Mouse (Mus musculus): ENCODE measurements around the gene Jmjd1c.
"Not testable (repeated sequence)": the region's sequence is repeated elsewhere in the genome, so short reads cannot be mapped to it uniquely, and the experiment has no call there.

The Jmjd1c gene

GRCm38 (mm10) chr10:67105331-67106217, 9.6 kb downstream of the Jmjd1c start:
- no peak for DNase-seq

- no peak for DNase-seq
Observed at GRCm38 (mm10) chr10:67106400-67106799, 10.5 kb downstream of the Jmjd1c start.

- no peak for DNase-seq
Observed at GRCm38 (mm10) chr10:67107017-67107761, 11.3 kb downstream of the Jmjd1c start.

- no peak for DNase-seq
Observed at GRCm38 (mm10) chr10:67108096-67108495, 12.2 kb downstream of the Jmjd1c start.

- no peak for DNase-seq
Observed at GRCm38 (mm10) chr10:67109635-67110034, 13.7 kb downstream of the Jmjd1c start.

- DNase-seq, result no peak
Observed at GRCm38 (mm10) chr10:67111044-67111798, 15.3 kb downstream of the Jmjd1c start.

- DNase-seq, result no peak
Observed at GRCm38 (mm10) chr10:67111799-67112177, 15.9 kb downstream of the Jmjd1c start.

GRCm38 (mm10) chr10:67112967-67113366, 17.0 kb downstream of the Jmjd1c start:
- DNase-seq, result not testable (repeated sequence)

GRCm38 (mm10) chr10:67113833-67114232, 17.9 kb downstream of the Jmjd1c start:
- DNase-seq, result no peak

- DNase-seq, result no peak
Observed at GRCm38 (mm10) chr10:67115115-67115514, 19.2 kb downstream of the Jmjd1c start.

- DNase-seq, result no peak
Observed at GRCm38 (mm10) chr10:67115666-67116091, 19.8 kb downstream of the Jmjd1c start.

- no peak for DNase-seq
Observed at GRCm38 (mm10) chr10:67116251-67116650, 20.3 kb downstream of the Jmjd1c start.

GRCm38 (mm10) chr10:67119291-67119690, 23.4 kb downstream of the Jmjd1c start:
- DNase-seq, result no peak

- peak in 1 of 2 experiments; percentile 52 for DNase-seq
Observed at GRCm38 (mm10) chr10:67120180-67120579, 24.3 kb downstream of the Jmjd1c start.

GRCm38 (mm10) chr10:67120640-67121039, 24.7 kb downstream of the Jmjd1c start:
- DNase-seq, result no peak

- no peak for DNase-seq
Observed at GRCm38 (mm10) chr10:67123756-67124155, 27.8 kb downstream of the Jmjd1c start.

- DNase-seq, result no peak
Observed at GRCm38 (mm10) chr10:67124156-67124555, 28.2 kb downstream of the Jmjd1c start.

- peak; percentile 35 to 51 for DNase-seq
Observed at GRCm38 (mm10) chr10:67126061-67126858, 30.3 kb downstream of the Jmjd1c start.

GRCm38 (mm10) chr10:67126859-67127758, 31.2 kb downstream of the Jmjd1c start:
- DNase-seq, result peak in 1 of 2 experiments; percentile 29

- no peak for DNase-seq
Observed at GRCm38 (mm10) chr10:67129531-67129930, 33.6 kb downstream of the Jmjd1c start.

- no peak for DNase-seq
Observed at GRCm38 (mm10) chr10:67131709-67132108, 35.8 kb downstream of the Jmjd1c start.
